Comparison of ENCODE assay signal across 15 mouse cellular contexts in genomic region chr17:81518316-81519025, GRCm38 (mm10).
"Had no signal": no experiment of that assay in that cellular context is flagged by ENCODE, and none has a peak within 500 bp of the region (broad histone marks: within the 10 kb centered on the region; RNA-seq: fewer than 3 reads in every experiment).

No protein-coding gene starts in this region.

- H3K9me3 ChIP-seq: kidney, embryonic 15.5 days; limb, embryonic 10.5 days; liver, embryonic 12.5 days; lung, embryonic 15.5 days; megakaryocyte, embryonic 14.5 days; midbrain, embryonic 12.5 days; neural tube, embryonic 15.5 days had no signal

- H3K9ac ChIP-seq: kidney, embryonic 15.5 days; liver, embryonic 12.5 days; lung, embryonic 15.5 days; midbrain, embryonic 12.5 days; neural tube, embryonic 15.5 days had no signal

- DNase-seq: kidney, adult 2 months; kidney, postnatal 25 days; lung, postnatal 14 days; right cerebral cortex, adult 18-20 months; thymus, postnatal 4 days had no signal

- H3K36me3 ChIP-seq: kidney, embryonic 15.5 days; limb, embryonic 10.5 days; liver, embryonic 12.5 days; lung, embryonic 15.5 days; midbrain, embryonic 12.5 days; neural tube, embryonic 15.5 days had no signal

- H3K27me3 ChIP-seq: kidney, embryonic 15.5 days; liver, embryonic 12.5 days; lung, embryonic 15.5 days; megakaryocyte, embryonic 14.5 days; neural tube, embryonic 15.5 days had no signal

- H3K4me2 ChIP-seq: kidney, embryonic 15.5 days; liver, embryonic 12.5 days; lung, embryonic 15.5 days; midbrain, embryonic 12.5 days; neural tube, embryonic 15.5 days had no signal

- H3K27ac ChIP-seq: kidney, embryonic 15.5 days; left cerebral cortex, adult 2 months; limb, embryonic 10.5 days; liver, embryonic 12.5 days; lung, embryonic 15.5 days; midbrain, embryonic 12.5 days; neural tube, embryonic 15.5 days; stomach, postnatal 0 days had no signal

- H3K4me3 ChIP-seq: kidney, embryonic 15.5 days; left cerebral cortex, adult 2 months; limb, embryonic 10.5 days; liver, embryonic 12.5 days; lung, embryonic 15.5 days; megakaryocyte, embryonic 14.5 days; midbrain, embryonic 12.5 days; myocyte; neural tube, embryonic 15.5 days had no signal

- H3K4me1 ChIP-seq: liver, embryonic 12.5 days; midbrain, embryonic 12.5 days; neural tube, embryonic 15.5 days had no signal

- ATAC-seq: liver, embryonic 12.5 days had no signal
